Mouse (Mus musculus) liver, embryonic 14.5 days (tissue): ENCODE results near the gene Rbm8a2. TPM values are rescaled to one million over a fixed set of nuclear protein-coding genes. Genes with fewer than 3 reads are reported as not detected.

Experiments used
- ATAC-seq: fragments of 200-750 bp; cut with Nextera tagmentation; 2 replicates; pipeline ENCODE4 v1.8.0; 2017; ENCODE audit warnings: moderate number of reproducible peaks, mild to moderate bottlenecking, moderate library complexity; ENCODE audit not compliant: insufficient read depth
- DNase-seq, 3 experiments: peaks; one replicate each; pipeline ENCODE4 v3.0.0-alpha.2; 2012 to 2013; ENCODE audit warnings: low read depth in 3 of 3, low spot score in 3 of 3
- H3K27ac ChIP-seq: fragments of 300-500 bp; sonication (generic); 2 replicates; pipeline ENCODE4 v1.5.1; 2014; ENCODE audit warnings: moderate library complexity, mild to moderate bottlenecking, control low read depth, inconsistent platforms
- H3K27me3 ChIP-seq: fragments of 300-500 bp; sonication (generic); 2 replicates; pipeline ENCODE4 v1.6.1; 2014; ENCODE audit warnings: mild to moderate bottlenecking, low read length, moderate library complexity; ENCODE audit not compliant: control insufficient read depth, insufficient read depth
- H3K36me3 ChIP-seq: fragments of 300-500 bp; sonication (generic); replicated peaks from 2 replicates; pipeline ENCODE4 v1.6.1; 2014; ENCODE audit warnings: low read depth; ENCODE audit not compliant: control insufficient read depth, insufficient read depth
- H3K4me1 ChIP-seq, 2 experiments: fragments of 200-500 bp in 1 of 2; fragments of 300-500 bp in 1 of 2; sonication (generic) in 1 of 2; replicated peaks; 2 replicates each; pipeline ENCODE4 v1.6.1; 2012 to 2014; ENCODE audit warnings: antibody characterized with exemption in 1 of 2, inconsistent platforms in 1 of 2, low read length in 1 of 2; ENCODE audit not compliant: control insufficient read depth in 2 of 2, insufficient read depth in 2 of 2
- H3K4me2 ChIP-seq: fragments of 300-500 bp; sonication (generic); 2 replicates; pipeline ENCODE4 v1.6.1; 2014; ENCODE audit warnings: low read depth, mild to moderate bottlenecking, control low read depth, moderate library complexity
- H3K4me3 ChIP-seq, 2 experiments: fragments of 200-500 bp in 1 of 2; fragments of 300-500 bp in 1 of 2; sonication (generic) in 1 of 2; 2 replicates each; pipeline ENCODE4 v1.5.1; 2012 to 2014; ENCODE audit warnings: low read depth in 2 of 2, low read length in 2 of 2, mild to moderate bottlenecking in 2 of 2, control low read depth in 1 of 2, inconsistent platforms in 1 of 2, moderate library complexity in 1 of 2; ENCODE audit not compliant: insufficient read depth in 1 of 2
- H3K9ac ChIP-seq: fragments of 300-500 bp; sonication (generic); replicated peaks from 2 replicates; pipeline ENCODE4 v1.6.1; 2014; ENCODE audit warnings: mild to moderate bottlenecking, control low read depth, moderate library complexity
- H3K9me3 ChIP-seq: fragments of 300-500 bp; sonication (generic); 2 replicates; pipeline ENCODE4 v1.6.1; 2016; ENCODE audit warnings: low read length, mixed read lengths; ENCODE audit not compliant: control insufficient read depth
- CTCF ChIP-seq: IDR thresholded peaks from 2 replicates; pipeline ENCODE4 v1.5.1; 2016; ENCODE audit warnings: antibody characterized with exemption, low read depth, control low read depth
- EP300 ChIP-seq: IDR thresholded peaks from 2 replicates; pipeline ENCODE4 v1.6.1; 2016; ENCODE audit warnings: antibody characterized with exemption, low read depth
- WGBS: fragments of 180-500 bp; shearing (Covaris S2); extraction: QIAGEN DNeasy Blood & Tissue Kit; methylation state at CpG from one replicate; pipeline ENCODE4 v1.1.7; 2014; ENCODE audit not compliant: insufficient replicate concordance; 5-methylcytosine and 5-hydroxymethylcytosine counted together
- polyA plus RNA-seq, 2 experiments: library from polyadenylated mRNA; depleted of rRNA in 1 of 2; stranded (reverse) in 1 of 2; unstranded in 1 of 2; fragments of >200 nt; fragmentation: Nextera tagmentation in 1 of 2; extraction: Ambion mirVana in 1 of 2; gene quantifications; 2 replicates each; pipeline versions ENCODE4 v1.2.1 to v1.2.3; 2012 to 2014

Rbm8a2 gene
- polyA plus RNA-seq, 2 experiments = 0.13 to 0.37 TPM

DNA sequence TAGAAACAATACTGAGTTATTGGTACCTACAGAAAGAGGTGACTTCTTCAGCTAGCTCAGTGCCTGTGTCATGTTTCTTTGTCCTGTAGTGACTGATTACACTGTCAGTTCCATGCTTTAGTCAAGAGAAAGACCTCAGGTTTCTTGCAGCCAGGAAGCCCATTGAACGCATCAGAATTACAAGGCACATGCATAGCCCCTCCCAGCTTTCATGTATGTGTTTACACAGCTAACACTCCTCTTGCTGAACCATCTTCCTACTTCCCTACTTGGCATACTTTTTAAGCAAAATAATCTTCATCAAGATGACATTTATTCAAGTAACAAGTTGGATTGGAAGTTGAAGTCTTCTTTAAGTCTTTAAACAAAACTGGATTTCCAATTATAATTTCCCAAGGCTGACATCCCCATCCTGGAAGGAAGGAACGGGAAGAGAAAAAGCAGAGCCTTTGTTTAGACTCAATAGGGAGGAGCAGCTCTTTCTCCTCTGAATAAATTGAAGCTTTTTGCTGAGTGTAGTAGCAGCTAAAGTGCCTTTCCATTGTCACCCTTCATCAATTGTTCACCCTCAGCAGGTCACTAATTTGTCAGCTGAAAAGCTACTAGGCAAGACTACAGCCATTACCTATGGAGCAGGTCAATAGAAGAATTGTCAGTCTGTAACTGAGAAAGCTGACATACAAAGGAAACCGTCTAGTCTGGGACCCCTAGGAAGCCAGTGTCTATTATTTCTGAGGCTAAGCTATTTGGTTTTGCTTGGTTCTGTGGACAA lies 34.8 kb upstream of the Rbm8a2 start:
- 34% methylated on average over 3 of the region's 3 CpGs for WGBS
- no peak overlapping the region for H3K27ac ChIP-seq

DNA sequence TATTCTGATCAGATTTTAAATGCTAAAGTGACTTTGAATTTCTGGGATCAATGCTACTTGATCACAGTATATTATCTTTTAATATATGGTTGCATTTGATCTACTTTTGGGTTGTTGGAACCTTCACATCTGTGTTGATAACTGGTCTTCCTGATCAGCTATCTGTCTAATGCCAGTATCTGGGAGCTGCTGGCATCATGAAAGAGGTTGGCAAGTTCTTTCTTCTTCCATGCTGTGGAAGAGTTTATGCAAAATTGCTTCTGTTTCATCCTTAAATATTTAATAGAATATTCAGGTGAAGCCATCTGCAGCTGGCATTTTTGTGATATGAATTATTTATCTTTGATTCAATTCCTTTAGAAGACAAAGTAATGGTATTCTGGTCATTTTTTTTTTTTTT lies 32.6 kb upstream of the Rbm8a2 start:
- no peaks in the 10 kb centered on the region for H3K4me1 ChIP-seq
- no peak for ATAC-seq
- H3K27me3 ChIP-seq = no peaks in the 10 kb centered on the region
- H3K36me3 ChIP-seq = no peaks in the 10 kb centered on the region
- H3K4me2 ChIP-seq = no peak overlapping the region
- H3K9ac ChIP-seq = no peak overlapping the region
- no peak for DNase-seq
- H3K27ac ChIP-seq = no peak overlapping the region
- no peak overlapping the region for H3K4me3 ChIP-seq
- no peak for TF ChIP-seq EP300
- no peak for TF ChIP-seq CTCF
- no peaks in the 10 kb centered on the region for H3K9me3 ChIP-seq

More for the DNA sequence above, 34.8 kb upstream of the Rbm8a2 start:
- Histone ChIP-seq H3K4me3 (no peak overlapping the region), H3K36me3 (no peaks in the 10 kb centered on the region), H3K4me2 (no peak overlapping the region), H3K9me3 (no peaks in the 10 kb centered on the region), H3K4me1 (no peaks in the 10 kb centered on the region), H3K27me3 (no peaks in the 10 kb centered on the region), H3K9ac (no peak overlapping the region)
- no peak for TF ChIP-seq EP300
- no peak for TF ChIP-seq CTCF
- ATAC-seq (no peak), DNase-seq (no peak)

DNA sequence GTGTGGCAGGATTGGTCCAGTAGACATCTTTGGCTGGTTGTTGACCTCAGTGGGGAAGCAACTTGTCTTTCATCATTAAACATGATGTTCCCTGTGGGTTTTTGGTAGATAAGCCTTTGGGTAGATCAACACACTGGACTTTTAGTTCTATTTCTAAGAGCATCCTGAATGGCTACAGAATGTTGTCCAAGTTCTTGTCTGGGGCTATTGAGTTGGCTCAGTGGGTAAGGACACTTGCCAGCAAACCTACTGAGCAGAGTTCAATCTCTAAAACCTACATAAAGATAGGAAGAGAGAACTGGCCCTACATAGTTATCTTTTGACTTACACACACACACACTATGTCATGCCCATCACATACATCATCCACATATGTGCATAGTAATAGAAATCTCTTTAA lies 32.2 kb upstream of the Rbm8a2 start:
- DNase-seq = no peak
- TF ChIP-seq CTCF (no peak), EP300 (no peak)
- H3K27ac ChIP-seq = no peak overlapping the region
- H3K9me3 ChIP-seq = no peaks in the 10 kb centered on the region
- no peaks in the 10 kb centered on the region for H3K4me1 ChIP-seq
- no peak overlapping the region for H3K4me2 ChIP-seq
- no peak overlapping the region for H3K9ac ChIP-seq
- no peak overlapping the region for H3K4me3 ChIP-seq
- H3K36me3 ChIP-seq = no peaks in the 10 kb centered on the region
- H3K27me3 ChIP-seq = no peaks in the 10 kb centered on the region
- no peak for ATAC-seq

DNA sequence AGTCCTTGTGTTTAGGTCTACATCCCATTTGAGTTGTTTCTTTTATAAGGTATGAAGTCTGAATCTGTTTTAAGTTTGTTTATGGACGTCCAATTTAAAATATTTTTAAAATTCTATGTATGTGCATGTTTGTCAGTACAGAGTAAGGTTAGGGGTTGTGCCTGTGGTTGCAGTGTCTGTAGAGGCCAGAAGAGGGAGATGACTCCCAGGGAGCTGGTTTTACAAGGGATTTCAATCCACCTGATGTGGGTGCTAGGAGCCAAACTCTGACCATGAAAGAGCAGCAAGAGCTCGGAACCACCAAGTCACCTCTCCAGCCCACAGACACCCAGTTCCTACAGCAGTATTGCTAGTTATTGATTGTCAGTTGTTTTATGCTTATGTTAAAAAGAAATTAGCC lies 29.5 kb upstream of the Rbm8a2 start:
- Histone ChIP-seq H3K27me3 (no peaks in the 10 kb centered on the region), H3K27ac (no peak overlapping the region), H3K4me2 (no peak overlapping the region), H3K4me3 (no peak overlapping the region), H3K9ac (no peak overlapping the region), H3K4me1 (no peaks in the 10 kb centered on the region), H3K36me3 (no peaks in the 10 kb centered on the region), H3K9me3 (no peaks in the 10 kb centered on the region)
- ATAC-seq (no peak), DNase-seq (no peak)
- WGBS = 55% methylated on average over 2 of the region's 2 CpGs
- TF ChIP-seq EP300 = no peak
- no peak for TF ChIP-seq CTCF

DNA sequence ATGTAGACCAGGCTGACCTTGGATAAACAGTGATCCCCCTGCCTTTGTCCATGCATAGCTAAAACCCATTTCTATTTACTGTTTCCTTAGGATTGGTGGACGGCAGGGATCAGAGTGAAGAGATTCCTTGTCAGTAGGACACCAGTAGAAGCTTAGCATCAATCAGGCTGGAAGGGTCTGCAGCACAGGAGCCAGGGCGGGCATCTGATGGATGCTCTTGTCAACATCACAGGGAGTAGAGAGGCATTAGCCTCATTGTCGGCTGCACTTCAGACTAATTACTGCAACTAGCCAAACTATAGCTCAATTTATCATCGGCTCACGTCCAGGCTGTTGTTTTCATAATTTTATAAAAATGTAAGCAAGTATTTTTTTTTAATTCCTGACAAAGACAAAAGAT lies 21.7 kb upstream of the Rbm8a2 start:
- H3K27ac ChIP-seq = no peak overlapping the region
- TF ChIP-seq CTCF = no peak
- TF ChIP-seq EP300 = no peak
- no peaks in the 10 kb centered on the region for H3K27me3 ChIP-seq
- 66% methylated on average over 5 of the region's 5 CpGs for WGBS
- ATAC-seq (no peak), DNase-seq (no peak)
- no peak overlapping the region for H3K4me3 ChIP-seq
- H3K36me3 ChIP-seq = no peaks in the 10 kb centered on the region
- no peak overlapping the region for H3K9ac ChIP-seq
- no peaks in the 10 kb centered on the region for H3K4me1 ChIP-seq
- no peaks in the 10 kb centered on the region for H3K9me3 ChIP-seq
- no peak overlapping the region for H3K4me2 ChIP-seq
